Mouse (Mus musculus): Measurements from ENCODE around the gene Il34. TPM values are rescaled to one million over a fixed set of nuclear protein-coding genes. Genes with fewer than 3 reads are reported as not detected.

Gene Il34
- polyA plus RNA-seq, 1 experiment from 2014 or later: 5.3 TPM

GRCm38 (mm10) chr8:110775721-110776120 lies 30.0 kb downstream of the Il34 start:
- Histone ChIP-seq H3K4me1 (no peaks in the 10 kb centered on the region), H3K27ac (replicated peaks) (no peak overlapping the region), H3K36me3 (no peaks in the 10 kb centered on the region), H3K4me3 (replicated peaks) (no peak overlapping the region), H3K9me3 (replicated peaks) (no peaks in the 10 kb centered on the region), H3K27me3 (no peaks in the 10 kb centered on the region), H3K9ac (no peak overlapping the region), H3K4me2 (replicated peaks) (no peak overlapping the region)
- no peak for ATAC-seq (ENCODE audit: insufficient number of reproducible peaks, low FRiP score, low TSS enrichment, low read depth)
- 76% methylated on average over 3 of the region's 3 CpGs for whole genome bisulfite sequencing

GRCm38 (mm10) chr8:110775316-110775715 lies 30.4 kb downstream of the Il34 start:
- ATAC-seq (ENCODE audit: insufficient number of reproducible peaks, low FRiP score, low TSS enrichment, low read depth): no peak
- H3K9me3 ChIP-seq (replicated peaks): no peaks in the 10 kb centered on the region
- H3K36me3 ChIP-seq: no peaks in the 10 kb centered on the region
- WGBS: 76% methylated on average over 8 of the region's 8 CpGs
- no peaks in the 10 kb centered on the region for H3K27me3 ChIP-seq
- H3K27ac ChIP-seq (replicated peaks): no peak overlapping the region
- H3K4me2 ChIP-seq (replicated peaks): no peak overlapping the region
- H3K9ac ChIP-seq: no peak overlapping the region
- H3K4me3 ChIP-seq (replicated peaks): no peak overlapping the region
- H3K4me1 ChIP-seq: no peaks in the 10 kb centered on the region

GRCm38 (mm10) chr8:110774725-110775124 lies 31.0 kb downstream of the Il34 start:
- no peak for ATAC-seq (ENCODE audit: insufficient number of reproducible peaks, low FRiP score, low TSS enrichment, low read depth)

GRCm38 (mm10) chr8:110774047-110774446 lies 31.7 kb downstream of the Il34 start:
- no peak overlapping the region for H3K4me2 ChIP-seq (replicated peaks)
- WGBS: 48% methylated on average over 3 of the region's 3 CpGs
- H3K27ac ChIP-seq (replicated peaks): no peak overlapping the region
- no peak overlapping the region for H3K9ac ChIP-seq
- no peaks in the 10 kb centered on the region for H3K4me1 ChIP-seq
- H3K9me3 ChIP-seq (replicated peaks): no peaks in the 10 kb centered on the region
- no peaks in the 10 kb centered on the region for H3K27me3 ChIP-seq
- H3K4me3 ChIP-seq (replicated peaks): no peak overlapping the region
- H3K36me3 ChIP-seq: no peaks in the 10 kb centered on the region
- ATAC-seq (ENCODE audit: insufficient number of reproducible peaks, low FRiP score, low TSS enrichment, low read depth): no peak

More at GRCm38 (mm10) chr8:110774725-110775124, 31.0 kb downstream of the Il34 start:
- H3K4me1 ChIP-seq: no peaks in the 10 kb centered on the region
- no peaks in the 10 kb centered on the region for H3K9me3 ChIP-seq (replicated peaks)
- WGBS: 74% methylated on average over 6 of the region's 6 CpGs
- H3K36me3 ChIP-seq: no peaks in the 10 kb centered on the region
- H3K9ac ChIP-seq: no peak overlapping the region
- no peak overlapping the region for H3K4me2 ChIP-seq (replicated peaks)
- no peaks in the 10 kb centered on the region for H3K27me3 ChIP-seq
- no peak overlapping the region for H3K4me3 ChIP-seq (replicated peaks)
- H3K27ac ChIP-seq (replicated peaks): no peak overlapping the region

GRCm38 (mm10) chr8:110772452-110772851 lies 33.3 kb downstream of the Il34 start:
- no peaks in the 10 kb centered on the region for H3K9me3 ChIP-seq (replicated peaks)
- no peak overlapping the region for H3K9ac ChIP-seq
- H3K4me1 ChIP-seq: no peaks in the 10 kb centered on the region
- no peak for ATAC-seq (ENCODE audit: insufficient number of reproducible peaks, low FRiP score, low TSS enrichment, low read depth)
- H3K27ac ChIP-seq (replicated peaks): no peak overlapping the region
- H3K36me3 ChIP-seq: no peaks in the 10 kb centered on the region
- no peak overlapping the region for H3K4me2 ChIP-seq (replicated peaks)
- no peaks in the 10 kb centered on the region for H3K27me3 ChIP-seq
- 51% methylated on average over 7 of the region's 7 CpGs for WGBS
- H3K4me3 ChIP-seq (replicated peaks): no peak overlapping the region

GRCm38 (mm10) chr8:110767261-110767660 lies 38.5 kb downstream of the Il34 start:
- Histone ChIP-seq H3K36me3 (no peaks in the 10 kb centered on the region), H3K9ac (no peak overlapping the region), H3K4me2 (replicated peaks) (no peak overlapping the region), H3K4me1 (no peaks in the 10 kb centered on the region), H3K27ac (replicated peaks) (no peak overlapping the region), H3K27me3 (no peaks in the 10 kb centered on the region), H3K4me3 (replicated peaks) (no peak overlapping the region), H3K9me3 (replicated peaks) (no peaks in the 10 kb centered on the region)
- ATAC-seq (ENCODE audit: insufficient number of reproducible peaks, low FRiP score, low TSS enrichment, low read depth): no peak
- WGBS: 82% methylated on average over 6 of the region's 6 CpGs

- WGBS: 68% methylated on average over 3 of the region's 3 CpGs
- H3K27ac ChIP-seq (replicated peaks): no peak overlapping the region
- ATAC-seq (ENCODE audit: insufficient number of reproducible peaks, low FRiP score, low TSS enrichment, low read depth): no peak
These were observed 41.1 kb downstream of the Il34 start for GRCm38 (mm10) chr8:110764671-110765070.

GRCm38 (mm10) chr8:110761988-110762387 lies 43.7 kb downstream of the Il34 start:
- Histone ChIP-seq H3K4me1 (peaks cover 5% of the 10 kb centered on the region; the same call in 1 of the 2 replicates), H3K4me3 (replicated peaks) (no peak overlapping the region), H3K27me3 (no peaks in the 10 kb centered on the region), H3K9me3 (replicated peaks) (no peaks in the 10 kb centered on the region), H3K9ac (no peak overlapping the region), H3K27ac (replicated peaks) (no peak overlapping the region), H3K4me2 (replicated peaks) (no peak overlapping the region), H3K36me3 (no peaks in the 10 kb centered on the region)
- 52% methylated on average over 6 of the region's 6 CpGs for WGBS
- ATAC-seq (ENCODE audit: insufficient number of reproducible peaks, low FRiP score, low TSS enrichment, low read depth): no peak

More at GRCm38 (mm10) chr8:110764671-110765070, 41.1 kb downstream of the Il34 start:
- H3K36me3 ChIP-seq: no peaks in the 10 kb centered on the region
- peaks cover 5% of the 10 kb centered on the region; the same call in 1 of the 2 replicates for H3K4me1 ChIP-seq
- H3K4me3 ChIP-seq (replicated peaks): no peak overlapping the region
- no peaks in the 10 kb centered on the region for H3K27me3 ChIP-seq
- H3K9ac ChIP-seq: no peak overlapping the region
- no peak overlapping the region for H3K4me2 ChIP-seq (replicated peaks)
- H3K9me3 ChIP-seq (replicated peaks): no peaks in the 10 kb centered on the region

- Histone ChIP-seq H3K4me1 (peaks cover 5% of the 10 kb centered on the region; the same call in 1 of the 2 replicates), H3K4me2 (replicated peaks) (no peak overlapping the region), H3K9ac (no peak overlapping the region), H3K36me3 (no peaks in the 10 kb centered on the region), H3K4me3 (replicated peaks) (no peak overlapping the region), H3K9me3 (replicated peaks) (no peaks in the 10 kb centered on the region), H3K27me3 (no peaks in the 10 kb centered on the region), H3K27ac (replicated peaks) (no peak overlapping the region)
- 45% methylated on average over 5 of the region's 5 CpGs for WGBS
- peak; percentile 35; the same call in 1 of the 2 replicates for ATAC-seq (ENCODE audit: insufficient number of reproducible peaks, low FRiP score, low TSS enrichment, low read depth)
These were observed 44.5 kb downstream of the Il34 start for GRCm38 (mm10) chr8:110761185-110761584.

GRCm38 (mm10) chr8:110760280-110760940 lies 45.3 kb downstream of the Il34 start:
- Histone ChIP-seq H3K9me3 (replicated peaks) (no peaks in the 10 kb centered on the region), H3K9ac (no peak overlapping the region), H3K36me3 (no peaks in the 10 kb centered on the region), H3K4me1 (peaks cover 8% of the 10 kb centered on the region), H3K4me2 (replicated peaks) (no peak overlapping the region), H3K27ac (replicated peaks) (no peak overlapping the region), H3K27me3 (no peaks in the 10 kb centered on the region), H3K4me3 (replicated peaks) (no peak overlapping the region)
- no peak for ATAC-seq (ENCODE audit: insufficient number of reproducible peaks, low FRiP score, low TSS enrichment, low read depth)
- WGBS: 64% methylated on average over 7 of the region's 7 CpGs

GRCm38 (mm10) chr8:110756196-110756595 lies 49.5 kb downstream of the Il34 start:
- no peak overlapping the region for H3K9ac ChIP-seq
- H3K4me2 ChIP-seq (replicated peaks): no peak overlapping the region
- 70% methylated on average over 5 of the region's 5 CpGs for WGBS
- no peak for ATAC-seq (ENCODE audit: insufficient number of reproducible peaks, low FRiP score, low TSS enrichment, low read depth)
- H3K4me3 ChIP-seq (replicated peaks): no peak overlapping the region
- H3K27me3 ChIP-seq: no peaks in the 10 kb centered on the region
- no peaks in the 10 kb centered on the region for H3K36me3 ChIP-seq
- no peaks in the 10 kb centered on the region for H3K9me3 ChIP-seq (replicated peaks)
- H3K4me1 ChIP-seq: peaks cover 16% of the 10 kb centered on the region
- H3K27ac ChIP-seq (replicated peaks): no peak overlapping the region

Data from embryonic facial prominence, embryonic 15.5 days (tissue).